Comparison of ENCODE assay signal across 12 mouse cellular contexts in genomic region chr6:146933123-146933522, GRCm38 (mm10). TPM values are rescaled to one million over a fixed set of nuclear protein-coding genes. Genes with fewer than 3 reads are reported as not detected.
A peak's percentile ranks its signal among the peaks of the same experiment; 100 is the strongest.
DNase-seq lines count a peak whose midpoint lies in the region; ATAC-seq and TF ChIP-seq lines count a peak whose summit lies in the region.
"Had no signal": no experiment of that assay in that cellular context is flagged by ENCODE, and none has a peak within 500 bp of the region (broad histone marks: within the 10 kb centered on the region; RNA-seq: fewer than 3 reads in every experiment).

No protein-coding gene starts in this region.

- H3K27me3 ChIP-seq in lung, embryonic 14.5 days (ENCODE audit: insufficient read depth, low read length) = no peaks in the 10 kb centered on the region
- no peaks in the 10 kb centered on the region for H3K27me3 ChIP-seq in kidney, embryonic 14.5 days (ENCODE audit: control insufficient read depth, insufficient read depth, low read length)
- no peaks in the 10 kb centered on the region for H3K27me3 ChIP-seq in stomach, embryonic 15.5 days (replicated peaks)

- no peaks in the 10 kb centered on the region for H3K9me3 ChIP-seq in lung, embryonic 14.5 days (ENCODE audit: low read depth, low read length)
- H3K9me3 ChIP-seq in kidney, embryonic 14.5 days (ENCODE audit: control insufficient read depth, low read length) = no peaks in the 10 kb centered on the region
- H3K9me3 ChIP-seq in stomach, embryonic 15.5 days = no peaks in the 10 kb centered on the region

- no peak overlapping the region for H3K4me3 ChIP-seq in lung, embryonic 14.5 days (ENCODE audit: low read depth, low read length)
- H3K4me3 ChIP-seq in kidney, embryonic 14.5 days (ENCODE audit: low read length) = no peak overlapping the region
- H3K4me3 ChIP-seq in stomach, embryonic 15.5 days (replicated peaks) = no peak overlapping the region

- peak overlapping the region; percentile 9; the same call in 1 of the 2 replicates for H3K27ac ChIP-seq in lung, embryonic 14.5 days (ENCODE audit: low read depth)
- peak overlapping the region; percentile 74; the same call in 1 of the 2 replicates for H3K27ac ChIP-seq in kidney, embryonic 14.5 days (ENCODE audit: low read depth, low read length)
- H3K27ac ChIP-seq in stomach, embryonic 15.5 days = no peak overlapping the region
- H3K27ac ChIP-seq: macrophage had no signal

- TF ChIP-seq CTCF in lung, embryonic 14.5 days (IDR thresholded peaks at IDR 0.05; ENCODE audit: low read depth) = no peak

- H3K4me2 ChIP-seq in lung, embryonic 14.5 days = no peak overlapping the region
- no peak overlapping the region for H3K4me2 ChIP-seq in kidney, embryonic 14.5 days (replicated peaks; ENCODE audit: low read depth, low read length)
- H3K4me2 ChIP-seq in stomach, embryonic 15.5 days = no peak overlapping the region

- WGBS in lung, embryonic 14.5 days = 43% methylated on average over 6 of the region's 6 CpGs
- 35% methylated on average over 6 of the region's 6 CpGs for WGBS in kidney, embryonic 14.5 days
- 58% methylated on average over 6 of the region's 6 CpGs for WGBS in stomach, embryonic 15.5 days

- H3K9ac ChIP-seq in lung, embryonic 14.5 days = no peak overlapping the region
- no peak overlapping the region for H3K9ac ChIP-seq in kidney, embryonic 14.5 days (ENCODE audit: low read depth, low read length)
- no peak overlapping the region for H3K9ac ChIP-seq in stomach, embryonic 15.5 days

- no peaks in the 10 kb centered on the region for H3K4me1 ChIP-seq in lung, embryonic 14.5 days (ENCODE audit: insufficient read depth)
- H3K4me1 ChIP-seq in kidney, embryonic 14.5 days (ENCODE audit: control insufficient read depth, insufficient read depth, low read length) = peaks cover 12% of the 10 kb centered on the region
- H3K4me1 ChIP-seq in stomach, embryonic 15.5 days = 0 out of 2 replicates have a peak, but pooled peaks cover under 1% of the 10 kb centered on the region

- ATAC-seq in lung, embryonic 14.5 days (ENCODE audit: insufficient read depth) = 0 out of 2 replicates have a peak, but pooled peaks have one; percentile 44
- peak; percentile 47; the same call in 1 of the 2 replicates for ATAC-seq in kidney, embryonic 14.5 days (ENCODE audit: low FRiP score, low TSS enrichment)
- peak; percentile 39 for ATAC-seq in stomach, embryonic 15.5 days (ENCODE audit: insufficient read depth, low FRiP score, low read depth)

- peak; percentile 44 for DNase-seq in lung, embryonic 14.5 days
- DNase-seq in lung, postnatal 10 days = no peak
- DNase-seq in forelimb bud, embryonic 11.5 days (ENCODE audit: low read depth, low spot score) = peak; percentile 27
- DNase-seq in layer of hippocampus, postnatal 10 days (ENCODE audit: low spot score in 2 of 2) = no peak
- no peak for DNase-seq in B cell, adult 2 months
- no peak for DNase-seq in retina, postnatal 1 day
- DNase-seq: cerebellum, postnatal 36 days; thymus, postnatal 4 days had no signal

- H3K36me3 ChIP-seq in lung, embryonic 14.5 days (ENCODE audit: insufficient read depth) = no peaks in the 10 kb centered on the region
- no peaks in the 10 kb centered on the region for H3K36me3 ChIP-seq in kidney, embryonic 14.5 days (ENCODE audit: control insufficient read depth, insufficient read depth, low read length)
- no peaks in the 10 kb centered on the region for H3K36me3 ChIP-seq in stomach, embryonic 15.5 days

RNA-seq across cellular contexts. Expression of gene 1700034J05Rik, which starts 21.1 kb away (rescaled TPM):
- polyA plus RNA-seq in lung, embryonic 14.5 days (2014; fragmentation: Nextera tagmentation; extraction: Ambion mirVana) = 0.21 and 0.39 TPM in 2 replicates
- 0.37 and 0.45 TPM in 2 replicates for polyA plus RNA-seq in kidney, embryonic 14.5 days (2014; fragmentation: Nextera tagmentation; extraction: Ambion mirVana)
- polyA plus RNA-seq in stomach, embryonic 15.5 days (2015; fragmentation: Nextera tagmentation; extraction: Ambion mirVana) = 0.12 and 0.18 TPM in 2 replicates
- not detected for total RNA-seq in layer of hippocampus, postnatal 10 days (2021)
- total RNA-seq: heart, postnatal 36 days had no signal
- polyA plus RNA-seq: macrophage had no signal

RNA-seq across cellular contexts. Expression of gene Ppfibp1, which starts 44.8 kb away (rescaled TPM):
- 52.5 and 56.8 TPM in 2 replicates for polyA plus RNA-seq in lung, embryonic 14.5 days (2014; fragmentation: Nextera tagmentation; extraction: Ambion mirVana)
- polyA plus RNA-seq in kidney, embryonic 14.5 days (2014; fragmentation: Nextera tagmentation; extraction: Ambion mirVana) = 34.7 and 80.1 TPM in 2 replicates
- 40.9 and 42.8 TPM in 2 replicates for polyA plus RNA-seq in stomach, embryonic 15.5 days (2015; fragmentation: Nextera tagmentation; extraction: Ambion mirVana)
- 10 to 100 TPM; 56.5 to 64.7 TPM for total RNA-seq in layer of hippocampus, postnatal 10 days (2021)

Comparison
In these comparisons a context has a peak if more than half of its experiments do, and no peak if none do; other contexts are left out.
1. DNase-seq: peak in lung, embryonic 14.5 days (single experiment) and forelimb bud, embryonic 11.5 days (single experiment); none in lung, postnatal 10 days (single experiment), layer of hippocampus, postnatal 10 days (0 of 2), B cell, adult 2 months (0 of 2) and retina, postnatal 1 day (single experiment).
2. Peak in every context shown above with its lines, with median percentiles within 50 percentile points of each other: ATAC-seq.